Mouse (Mus musculus): ENCODE results near the gene Strada.
A peak's percentile ranks its signal among the peaks of the same experiment; 100 is the strongest.

DNA sequence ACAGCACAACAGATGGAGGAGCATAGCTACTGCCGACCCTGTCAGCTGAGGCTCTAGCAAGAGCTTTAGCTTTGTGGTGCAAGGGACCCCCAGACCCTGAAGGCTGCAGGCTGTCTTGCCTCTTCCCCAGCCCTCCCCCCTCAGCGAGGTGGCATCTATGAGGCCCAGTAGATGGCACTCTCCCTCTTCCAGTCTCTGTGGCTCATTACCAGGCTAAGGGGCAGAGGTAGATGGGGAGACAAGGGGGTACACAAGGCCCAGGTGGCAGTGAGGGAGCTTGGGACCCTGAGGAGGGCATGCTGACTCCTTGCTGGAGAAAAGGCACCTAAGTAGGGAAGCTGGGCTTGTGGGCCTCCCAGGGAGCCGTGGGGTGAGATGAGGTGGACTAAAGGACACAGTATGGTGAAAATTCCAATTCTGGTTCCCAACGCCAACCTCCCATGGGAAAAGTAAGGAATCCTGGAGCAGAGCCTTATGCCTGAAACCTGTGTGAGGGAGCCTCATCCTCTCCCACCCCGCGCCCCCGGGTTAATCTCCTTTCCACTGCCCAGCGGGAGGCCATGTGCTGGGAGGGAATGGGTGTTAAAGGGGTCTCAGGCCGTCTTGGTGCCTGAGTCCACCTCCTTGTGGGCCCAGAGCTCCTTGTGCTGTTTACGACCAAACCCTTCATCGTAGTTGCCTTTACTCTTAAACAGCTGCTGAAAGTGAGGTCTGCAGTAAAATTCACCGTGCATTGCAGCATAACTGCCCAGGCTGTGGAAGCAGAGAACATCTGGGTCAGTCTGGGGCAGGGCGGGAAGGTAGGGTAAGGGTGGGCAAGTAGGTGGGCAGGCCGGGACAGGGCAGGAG is 43.7 kb downstream of the Strada start:
- peak; percentile 59 for TF ChIP-seq CTCF (IDR thresholded peaks at IDR 0.05; ENCODE audit: low read depth)
- TF ChIP-seq EP300 (IDR thresholded peaks at IDR 0.05; ENCODE audit: low read depth): no peak
